Mouse (Mus musculus): Measurements from ENCODE around the gene Palm2. TPM values are rescaled to one million over a fixed set of nuclear protein-coding genes. Genes with fewer than 3 reads are reported as not detected.
A peak's percentile ranks its signal among the peaks of the same experiment; 100 is the strongest.

The Palm2 gene
- total RNA-seq, 2 experiments from 2014 or later = 61.6 to 70.7 TPM

- no peak for DNase-seq (ENCODE audit: low spot score in 2 of 2)
- intact Hi-C loops (cut with DNase I) = no loop called here
These were observed 167.4 kb downstream of the Palm2 start for GRCm38 (mm10) chr4:57601458-57601835.

DNA sequence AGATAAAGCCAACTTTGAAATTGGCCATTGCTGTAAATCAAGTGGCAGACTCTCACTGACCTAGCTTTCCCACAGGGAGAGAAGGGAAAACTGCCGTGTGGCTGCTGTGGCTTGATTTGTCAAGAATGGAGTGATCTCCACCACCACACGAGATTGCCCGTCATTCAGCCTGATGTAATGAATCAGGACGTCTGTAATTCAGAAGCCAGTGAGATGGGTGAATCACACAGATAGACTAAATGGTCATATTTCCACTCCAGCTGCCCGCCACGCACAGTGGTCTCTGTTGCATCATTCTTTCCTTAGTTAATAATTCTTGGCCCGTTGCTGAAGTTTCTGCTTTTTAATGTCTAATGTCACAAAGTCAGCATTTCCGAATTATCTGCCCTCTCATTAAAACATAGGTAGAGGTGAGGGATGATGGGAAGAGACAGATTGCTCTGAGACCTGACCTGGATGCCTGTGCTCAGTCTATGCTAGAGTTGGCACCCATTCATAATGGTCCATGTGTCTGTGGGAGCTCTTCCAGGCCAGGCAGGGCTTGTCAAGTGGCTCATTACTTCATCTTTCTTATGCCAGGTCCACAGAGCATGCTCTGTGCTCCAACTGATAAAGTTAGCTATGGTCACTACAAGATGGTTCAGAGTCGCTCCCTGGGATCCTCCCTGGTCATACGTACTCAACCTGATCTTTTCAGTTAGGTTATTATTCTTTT, 168.0 kb downstream of the Palm2 start:
- no peak for DNase-seq (ENCODE audit: low spot score in 2 of 2)
- intact Hi-C loops (cut with DNase I) = no loop called here

DNA sequence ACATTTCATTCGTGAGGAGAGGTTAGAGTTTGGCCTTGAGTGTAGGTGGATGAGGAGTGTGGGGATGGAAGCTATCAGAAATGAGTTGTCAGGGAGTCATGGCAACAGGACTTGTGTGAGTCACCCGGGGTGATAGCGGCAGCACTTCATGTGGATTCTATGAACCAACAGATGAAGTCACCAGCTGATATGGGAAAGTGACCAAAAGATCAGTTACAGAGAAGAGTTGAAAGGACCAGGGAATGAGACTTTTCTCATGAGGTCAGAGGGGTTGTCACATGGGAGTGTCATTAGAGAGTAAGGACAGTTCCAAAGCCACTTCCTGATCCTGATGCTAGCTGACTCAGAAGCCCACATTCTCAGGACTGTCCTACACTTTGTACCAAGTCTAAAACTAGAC, 172.2 kb downstream of the Palm2 start:
- intact Hi-C loops (cut with DNase I) = loop anchor here (5.0 kb wide), 2 partner anchors 144 to 164 kb away; no protein-coding TSS in a partner anchor
- no peak for DNase-seq (ENCODE audit: low spot score in 2 of 2)

DNA sequence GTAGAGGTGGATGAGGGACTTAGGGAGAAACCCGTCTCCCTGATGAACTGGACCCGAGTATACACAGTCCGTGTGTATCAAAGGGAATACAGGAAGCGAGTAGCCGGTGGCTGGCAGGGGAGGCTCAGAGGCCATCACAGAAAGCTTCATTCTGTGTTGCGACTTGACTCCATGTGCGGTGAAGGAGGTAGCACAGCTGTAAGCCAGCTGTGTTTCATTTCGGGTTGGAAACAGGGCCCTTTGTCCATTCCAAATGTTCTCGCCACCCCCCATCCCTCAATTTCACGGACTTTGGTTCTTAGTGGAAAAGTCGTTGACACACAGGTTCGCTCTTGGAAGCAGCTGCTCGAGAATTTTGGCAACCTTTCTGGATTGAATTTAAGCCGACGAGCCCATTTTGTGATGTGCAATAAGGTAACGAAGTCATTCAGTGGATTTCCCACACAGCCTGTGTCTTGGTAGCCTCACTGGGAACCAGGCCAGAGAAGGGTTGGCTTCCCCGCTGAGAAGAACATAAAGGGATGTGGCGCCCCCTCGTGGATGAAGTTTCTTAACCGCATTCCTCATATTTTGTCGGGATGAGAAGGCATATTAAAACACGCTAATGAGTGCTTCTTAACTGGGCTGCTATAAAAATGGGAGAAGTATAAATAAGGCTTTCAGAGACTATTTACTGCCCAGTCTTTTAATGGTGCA, 173.3 kb downstream of the Palm2 start:
- intact Hi-C loops (cut with DNase I) = loop anchor here (1.0 to 5.0 kb wide), 3 partner anchors 145 to 237 kb away; no protein-coding TSS in a partner anchor
- peak; percentile 92 to 94 for DNase-seq (ENCODE audit: low spot score in 2 of 2)

DNA sequence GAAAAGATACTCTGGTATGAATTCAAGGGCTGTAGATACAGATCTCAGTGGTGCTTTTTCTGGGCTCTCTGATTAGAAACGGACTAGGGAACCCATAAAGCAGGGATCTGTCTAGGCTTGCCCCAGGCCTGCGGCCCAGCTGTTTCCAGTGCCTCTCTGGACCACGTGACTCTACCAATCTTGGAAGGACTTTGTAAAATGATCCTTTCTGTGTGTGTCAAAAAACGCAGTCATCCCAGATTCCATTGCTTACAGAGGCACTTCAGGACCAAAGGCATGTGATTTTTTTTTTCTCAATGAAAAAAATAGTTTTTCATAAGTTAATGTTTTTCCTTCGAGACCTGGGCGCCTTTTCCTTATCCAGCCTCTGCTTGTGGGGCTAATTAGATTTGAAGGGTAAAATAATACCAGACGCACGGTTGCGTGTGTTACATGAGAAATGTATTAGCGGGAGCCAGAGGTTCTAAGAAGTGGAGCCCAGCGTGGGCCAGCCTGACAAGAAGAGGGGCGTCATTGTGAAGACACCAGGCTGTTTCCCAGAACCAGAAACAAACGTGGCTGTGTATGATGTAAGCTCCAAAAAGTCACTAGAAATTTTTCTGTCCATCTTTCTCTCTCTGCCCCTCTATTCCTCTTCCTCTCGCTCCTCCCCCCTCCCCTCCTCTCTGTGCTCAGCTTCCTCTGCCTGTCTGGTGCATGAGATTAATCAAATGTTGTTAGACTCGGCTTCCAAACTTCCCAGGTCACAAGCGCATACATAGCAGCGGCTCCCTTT, 177.4 kb downstream of the Palm2 start:
- intact Hi-C loops (cut with DNase I) = no loop called here
- no peak for DNase-seq (ENCODE audit: low spot score in 2 of 2)

- intact Hi-C loops (cut with DNase I) = no loop called here
- DNase-seq (ENCODE audit: low spot score in 2 of 2) = no peak
These were observed 178.7 kb downstream of the Palm2 start for GRCm38 (mm10) chr4:57612716-57613115.

- intact Hi-C loops (cut with DNase I) = no loop called here
- no peak for DNase-seq (ENCODE audit: low spot score in 2 of 2)
These were observed 180.6 kb downstream of the Palm2 start for GRCm38 (mm10) chr4:57614686-57615085.

GRCm38 (mm10) chr4:57618743-57619142, 184.7 kb downstream of the Palm2 start:
- intact Hi-C loops (cut with DNase I) = no loop called here
- DNase-seq (ENCODE audit: low spot score in 2 of 2) = no peak

DNA sequence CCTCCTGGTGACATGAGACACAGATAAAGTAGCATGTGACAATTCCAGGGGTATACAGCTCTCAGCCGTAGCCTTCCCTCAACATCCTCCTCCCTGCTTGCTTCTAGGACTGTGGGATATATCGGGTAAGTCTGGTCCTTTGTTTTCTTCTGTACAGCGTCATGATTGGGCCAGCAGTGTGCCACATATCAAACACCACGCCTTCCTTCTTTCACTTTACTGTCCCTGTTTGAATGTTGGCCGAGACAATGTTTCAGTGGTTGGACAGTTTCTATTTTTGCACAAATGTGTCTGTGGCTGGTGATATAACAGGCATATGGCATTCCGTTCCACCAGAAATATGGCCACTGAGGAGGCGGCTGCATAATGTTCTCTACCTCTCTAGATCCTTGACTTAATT, 188.8 kb downstream of the Palm2 start:
- DNase-seq (ENCODE audit: low spot score in 2 of 2) = peak; percentile 50 to 84
- intact Hi-C loops (cut with DNase I) = no loop called here

DNA sequence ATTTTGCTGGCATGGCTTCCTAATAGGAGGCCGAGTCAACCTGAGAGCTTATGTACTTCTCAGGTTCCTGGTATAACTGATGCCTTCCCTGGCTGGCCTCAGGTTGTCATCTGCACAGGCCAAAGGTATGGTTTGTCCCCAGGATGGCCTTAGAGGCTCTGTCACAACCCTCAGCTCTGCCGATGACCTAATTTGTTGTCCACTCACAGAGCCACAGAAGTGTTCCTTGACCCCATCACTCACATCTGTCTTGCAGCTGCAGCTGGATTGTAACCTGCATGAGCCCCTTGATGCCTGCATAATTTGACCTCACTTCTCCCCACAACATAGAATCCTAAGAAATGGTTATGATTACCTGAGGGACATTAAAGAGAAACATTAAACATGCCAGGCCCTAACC, 190.8 kb downstream of the Palm2 start:
- no peak for DNase-seq (ENCODE audit: low spot score in 2 of 2)
- intact Hi-C loops (cut with DNase I) = no loop called here

DNA sequence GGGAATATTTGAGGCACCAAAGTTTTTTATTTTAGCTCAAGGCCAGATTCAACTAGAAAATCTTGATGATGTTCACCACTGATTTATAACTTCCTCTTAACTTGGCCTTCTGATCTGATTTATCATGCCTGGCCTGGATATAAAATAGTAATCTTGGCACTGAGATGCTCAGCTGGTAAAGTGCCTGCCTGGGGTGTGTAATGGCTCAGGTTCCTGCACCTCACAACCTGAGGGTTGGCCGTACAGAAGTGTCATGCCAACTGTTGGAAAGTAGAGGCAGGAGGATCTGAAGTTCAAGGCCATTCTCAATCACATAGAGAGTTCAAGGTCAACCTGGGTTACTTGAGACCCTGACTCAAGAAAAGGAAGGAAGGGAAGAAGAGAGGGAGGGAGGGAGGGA, 191.3 kb downstream of the Palm2 start:
- DNase-seq (ENCODE audit: low spot score in 2 of 2) = no peak
- intact Hi-C loops (cut with DNase I) = no loop called here

GRCm38 (mm10) chr4:57625756-57626155, 191.7 kb downstream of the Palm2 start:
- intact Hi-C loops (cut with DNase I) = no loop called here
- no peak for DNase-seq (ENCODE audit: low spot score in 2 of 2)

GRCm38 (mm10) chr4:57626921-57627320, 192.9 kb downstream of the Palm2 start:
- DNase-seq (ENCODE audit: low spot score in 2 of 2) = no peak
- intact Hi-C loops (cut with DNase I) = no loop called here

DNA sequence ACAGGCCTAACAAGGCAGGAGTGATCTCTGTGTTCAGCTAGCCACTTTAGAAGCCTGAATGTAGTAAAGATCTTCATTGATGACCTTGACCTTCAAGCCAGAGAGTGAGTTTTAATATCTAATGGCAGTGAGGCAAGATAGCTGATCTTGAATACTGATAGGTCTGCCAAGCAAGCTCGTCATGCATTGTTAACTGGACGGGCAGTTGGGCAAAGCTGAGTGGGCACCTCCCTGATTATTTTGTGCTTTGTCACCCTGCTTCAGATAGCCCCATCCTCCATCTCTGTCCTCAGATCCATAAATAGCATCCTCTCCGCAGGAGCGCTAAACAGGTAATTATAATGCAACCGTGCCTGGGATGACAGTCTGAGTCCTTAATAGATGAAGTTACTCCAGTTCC, 198.3 kb downstream of the Palm2 start:
- no peak for DNase-seq (ENCODE audit: low spot score in 2 of 2)
- intact Hi-C loops (cut with DNase I) = no loop called here

GRCm38 (mm10) chr4:57633052-57633451, 199.0 kb downstream of the Palm2 start:
- peak in 1 of 2 experiments; percentile 43 for DNase-seq (ENCODE audit: low spot score in 2 of 2)

GRCm38 (mm10) chr4:57634956-57635355, 200.9 kb downstream of the Palm2 start:
- DNase-seq (ENCODE audit: low spot score in 2 of 2) = no peak

More at GRCm38 (mm10) chr4:57633052-57633451, 199.0 kb downstream of the Palm2 start:
- intact Hi-C loops (cut with DNase I) = no loop called here

GRCm38 (mm10) chr4:57636782-57637482, 202.9 kb downstream of the Palm2 start:
- DNase-seq (ENCODE audit: low spot score in 2 of 2) = no peak
- intact Hi-C loops (cut with DNase I) = no loop called here

More at GRCm38 (mm10) chr4:57634956-57635355, 200.9 kb downstream of the Palm2 start:
- intact Hi-C loops (cut with DNase I) = no loop called here

GRCm38 (mm10) chr4:57637636-57638386, 203.8 kb downstream of the Palm2 start:
- DNase-seq (ENCODE audit: low spot score in 2 of 2) = peak; percentile 76 to 87
- intact Hi-C loops (cut with DNase I) = no loop called here

DNA sequence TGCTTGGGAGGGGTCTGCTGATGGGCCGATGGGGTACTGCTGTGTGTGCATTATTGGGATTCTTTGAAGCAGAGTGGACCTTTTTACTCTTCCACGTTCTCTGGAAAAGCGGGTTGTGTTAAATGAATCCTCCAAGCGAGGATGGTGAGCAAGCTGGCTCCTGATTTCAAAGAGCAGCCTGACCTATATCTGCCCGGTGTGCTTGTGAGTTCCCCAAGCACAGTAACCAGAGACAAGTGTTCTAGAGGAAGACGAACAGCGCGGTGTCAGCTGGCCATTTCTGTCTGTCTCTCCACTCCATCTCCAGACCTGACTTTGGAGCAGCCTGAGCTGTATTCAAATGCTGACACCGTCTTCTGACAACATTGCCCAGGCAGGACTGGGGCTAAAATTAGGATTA, 204.9 kb downstream of the Palm2 start:
- intact Hi-C loops (cut with DNase I) = loop anchor here (1.0 kb wide), 1 partner anchor 17 kb away; no protein-coding TSS in a partner anchor
- no peak for DNase-seq (ENCODE audit: low spot score in 2 of 2)
